Mouse (Mus musculus) frontal cortex, postnatal 10 days (tissue): ENCODE results near the gene Maml3.

Source experiments
- DNase-seq, 2 experiments: peaks; one replicate each; pipeline ENCODE4 v3.0.0; 2022; ENCODE audit warnings: low spot score in 2 of 2, mixed read lengths in 1 of 2

Gene Maml3

GRCm38 (mm10) chr3:51953927-51954326 is 150.9 kb downstream of the Maml3 start:
- no peak for DNase-seq

- no peak for DNase-seq
Observed at GRCm38 (mm10) chr3:51952728-51953623, 151.9 kb downstream of the Maml3 start.

DNA sequence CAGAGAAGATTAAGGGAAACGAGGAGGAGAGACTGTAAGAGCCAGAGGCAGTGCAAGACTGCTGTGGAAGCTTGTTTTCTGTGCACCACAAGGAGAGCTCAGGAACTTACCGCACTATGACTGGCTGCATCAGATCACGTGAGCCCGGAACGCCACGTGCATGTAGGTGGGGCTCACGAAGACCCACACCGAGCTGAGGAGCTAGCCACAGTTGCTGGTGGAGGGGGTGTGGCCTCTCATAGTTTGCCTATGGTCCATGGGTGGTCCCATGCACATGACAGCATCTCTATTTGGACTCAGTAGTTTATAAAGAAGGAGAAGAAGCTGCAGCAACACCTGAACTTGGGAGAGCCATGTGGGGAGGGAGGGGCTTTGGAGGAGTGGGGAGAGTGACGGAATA is 152.6 kb downstream of the Maml3 start:
- DNase-seq, result no peak

GRCm38 (mm10) chr3:51949651-51950050 is 155.2 kb downstream of the Maml3 start:
- no peak for DNase-seq

DNA sequence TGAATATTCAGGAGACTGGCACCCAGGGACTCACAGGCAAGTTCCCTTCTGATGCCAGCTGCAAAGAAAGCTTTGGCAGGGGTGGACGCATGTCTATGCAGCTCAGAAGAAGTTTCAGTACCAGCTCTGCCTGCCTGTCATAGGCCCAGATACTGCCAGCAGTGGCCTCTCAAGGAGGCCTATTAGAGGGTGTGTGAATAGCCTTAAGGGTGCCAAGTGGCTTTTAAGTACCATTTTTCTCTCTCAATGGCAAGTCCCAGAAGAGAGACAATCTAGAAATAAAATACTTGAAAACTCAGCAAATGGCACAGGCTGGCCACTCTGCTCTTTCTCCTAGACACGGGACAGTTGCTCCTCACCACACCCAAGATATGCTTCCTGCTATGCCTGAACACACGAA is 157.7 kb downstream of the Maml3 start:
- no peak for DNase-seq

DNA sequence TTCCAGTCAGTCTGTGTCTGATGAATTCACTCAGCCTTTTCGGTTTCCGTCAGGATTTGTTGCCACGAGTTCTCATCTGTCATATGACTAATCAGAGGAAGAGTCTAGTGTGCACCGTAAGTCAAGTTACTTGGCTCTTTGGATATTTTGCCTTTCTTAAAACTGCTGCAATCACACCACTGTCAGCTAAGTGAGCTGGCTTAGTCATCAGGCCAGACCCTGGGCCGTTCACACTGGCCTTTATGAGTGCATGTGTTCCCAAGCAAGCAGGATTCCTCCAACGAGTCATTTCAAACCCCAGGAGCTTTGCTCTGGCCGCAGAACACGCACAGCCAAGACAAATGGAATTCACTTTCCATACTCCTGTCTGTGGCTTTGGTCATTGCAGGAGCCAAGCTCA is 161.2 kb downstream of the Maml3 start:
- no peak for DNase-seq

DNA sequence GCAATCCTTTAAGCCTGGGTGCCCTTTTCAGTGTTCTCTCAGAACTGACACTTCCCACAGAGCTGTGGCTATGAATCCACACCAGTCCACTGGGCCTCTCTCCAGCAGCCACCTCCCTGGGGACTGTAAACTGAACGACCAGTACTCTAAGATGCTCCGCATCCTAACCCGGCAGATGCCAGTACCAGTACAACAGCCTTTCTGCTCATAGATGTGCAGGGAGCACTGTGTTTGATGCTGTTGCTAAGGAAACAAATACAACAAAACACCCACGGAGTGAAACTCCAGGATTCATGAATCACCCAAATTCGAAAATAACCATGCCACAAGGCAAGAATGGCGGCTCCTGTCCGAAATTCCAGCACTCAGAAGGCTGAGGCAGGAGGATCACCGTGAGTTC is 163.1 kb downstream of the Maml3 start:
- no peak for DNase-seq

GRCm38 (mm10) chr3:51939864-51940263 is 165.0 kb downstream of the Maml3 start:
- DNase-seq, result no peak

- DNase-seq, result no peak
Observed at GRCm38 (mm10) chr3:51939054-51939453, 165.8 kb downstream of the Maml3 start.

DNA sequence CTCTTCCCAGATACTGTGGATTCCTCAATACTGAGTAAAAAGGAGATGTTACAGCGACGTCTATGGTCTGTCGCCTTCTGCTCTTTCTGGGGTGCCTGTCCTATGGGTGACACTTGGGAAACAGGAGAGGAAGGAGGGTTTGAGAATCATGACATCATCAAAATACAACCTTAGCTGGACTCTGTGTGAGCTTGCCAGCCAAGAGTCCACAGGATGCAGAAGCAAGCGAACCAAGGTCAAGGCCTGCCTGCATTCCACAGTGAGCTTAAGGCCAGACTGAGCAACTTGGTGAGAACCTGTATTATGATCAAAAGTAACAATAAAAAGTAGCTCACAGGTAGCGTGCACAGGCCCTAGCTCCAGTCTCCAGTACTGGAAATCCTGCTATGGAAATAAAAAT is 167.7 kb downstream of the Maml3 start:
- no peak for DNase-seq

DNA sequence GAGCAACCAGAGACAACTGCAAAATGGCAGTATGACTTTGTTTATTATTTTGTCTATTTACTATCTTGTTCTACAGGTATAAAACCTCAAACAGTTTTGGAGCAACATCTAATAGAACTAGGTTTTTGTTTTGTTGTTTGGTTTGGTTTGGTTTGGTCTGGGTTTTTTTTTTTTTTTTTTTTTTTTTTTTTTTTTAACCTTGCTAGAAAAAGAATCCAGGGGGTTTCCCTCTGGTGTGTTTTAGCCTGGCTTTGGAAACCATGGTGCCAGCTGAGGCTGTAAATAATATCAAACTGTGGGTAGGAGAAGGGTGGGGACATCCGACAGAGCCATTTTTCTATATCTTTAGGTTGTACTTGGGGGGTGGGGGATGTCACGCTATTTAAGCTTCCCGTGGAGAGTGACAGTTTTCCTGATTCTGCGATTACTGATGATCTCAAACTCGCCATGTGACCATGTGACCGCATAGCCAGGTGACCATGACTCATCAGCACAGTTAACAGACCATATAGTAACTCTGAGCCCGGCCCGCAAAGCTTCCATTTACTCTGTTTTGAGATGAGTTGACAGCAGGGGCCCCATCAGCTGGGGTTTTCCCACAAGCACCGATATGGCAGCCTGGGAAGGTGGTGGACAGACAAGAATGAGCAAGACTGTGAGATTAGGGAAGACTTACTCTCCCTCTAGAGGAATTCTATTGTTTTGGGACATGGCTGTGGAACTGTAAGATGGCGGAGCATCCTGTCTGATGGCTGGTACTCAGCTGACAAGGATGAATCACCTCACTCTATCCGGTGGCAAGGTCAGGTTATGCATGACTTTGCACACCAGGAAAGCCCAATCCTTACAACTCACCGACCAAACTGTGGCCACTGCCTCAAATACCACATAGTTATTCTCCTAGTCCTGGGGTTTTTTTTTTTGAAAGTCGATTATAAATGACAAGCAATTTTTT is 170.1 kb downstream of the Maml3 start:
- DNase-seq, result no peak

DNA sequence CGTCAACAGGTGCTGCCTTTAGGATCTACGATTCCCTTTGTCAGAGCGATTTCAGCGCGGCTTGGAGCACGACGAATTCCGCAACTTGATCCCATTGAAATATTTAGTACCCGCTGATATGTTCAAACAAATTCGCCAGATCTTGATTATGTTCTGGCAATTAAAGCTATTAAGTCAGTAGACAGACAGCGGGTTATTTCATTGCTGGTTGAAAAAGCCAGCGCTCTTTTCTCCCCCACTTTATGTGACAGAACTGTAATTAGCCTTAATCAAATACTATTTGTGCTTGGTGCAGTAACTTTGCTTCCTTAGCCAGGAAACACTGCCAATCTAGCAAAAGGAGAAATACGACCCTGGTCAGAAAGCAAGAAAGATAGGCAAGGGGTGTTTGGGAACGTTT is 176.7 kb downstream of the Maml3 start:
- no peak for DNase-seq

DNA sequence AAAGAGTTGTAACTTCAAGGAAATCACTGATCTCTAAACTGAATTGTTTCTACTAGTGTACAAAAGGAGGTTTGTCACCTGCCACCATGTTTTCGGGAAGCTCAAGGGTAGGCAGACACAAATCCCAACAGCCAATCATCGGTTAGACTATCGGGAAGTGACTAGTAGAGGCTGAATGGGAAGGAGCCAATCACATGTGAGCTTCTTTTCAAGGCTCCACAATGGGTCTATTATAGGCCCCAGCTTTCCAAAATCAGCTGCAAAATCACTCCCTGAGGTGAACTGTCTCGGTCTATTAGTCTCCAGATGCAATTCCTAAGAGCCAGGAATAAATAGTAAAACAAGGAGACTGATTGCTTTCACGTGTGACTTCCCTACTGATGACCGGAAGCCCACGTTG is 177.3 kb downstream of the Maml3 start:
- no peak for DNase-seq

DNA sequence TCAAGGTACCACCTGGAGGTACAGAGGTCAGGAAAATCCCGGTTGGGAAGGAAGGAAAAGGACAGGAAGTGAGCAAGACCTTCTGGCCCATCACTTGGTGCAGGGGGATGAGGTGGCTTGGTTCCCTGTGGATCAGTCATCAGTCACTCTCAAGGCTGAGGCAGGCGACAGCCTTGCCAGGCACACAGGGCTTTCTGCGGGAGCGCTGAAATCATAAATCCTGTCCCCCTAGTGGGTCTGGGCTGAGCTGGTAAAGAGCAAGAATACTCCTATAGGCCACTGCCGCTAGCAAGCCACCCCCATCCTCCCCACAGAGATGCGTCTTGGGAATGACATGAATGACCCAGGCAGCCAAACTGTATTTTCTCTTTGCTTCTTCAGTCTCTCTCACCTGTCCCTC is 177.8 kb downstream of the Maml3 start:
- no peak for DNase-seq

DNA sequence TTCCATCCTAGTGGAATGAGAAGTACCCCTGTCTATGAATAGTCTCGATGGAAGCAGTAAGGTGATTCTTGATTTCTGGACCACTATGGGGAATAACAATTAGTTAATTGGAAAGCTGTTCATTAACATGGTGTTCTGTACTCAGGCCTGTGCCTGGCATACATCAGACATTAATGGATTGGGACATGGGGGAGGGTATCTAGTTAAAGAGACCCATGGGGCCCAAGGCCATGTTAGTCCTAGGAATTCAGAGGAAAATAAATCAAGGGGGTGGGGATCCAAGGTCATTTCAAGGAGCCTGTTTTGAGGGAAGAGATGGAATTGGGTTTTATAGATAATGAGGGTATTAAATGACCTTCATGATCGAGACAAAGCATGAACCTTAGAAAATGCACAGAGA is 179.1 kb downstream of the Maml3 start:
- no peak for DNase-seq

DNA sequence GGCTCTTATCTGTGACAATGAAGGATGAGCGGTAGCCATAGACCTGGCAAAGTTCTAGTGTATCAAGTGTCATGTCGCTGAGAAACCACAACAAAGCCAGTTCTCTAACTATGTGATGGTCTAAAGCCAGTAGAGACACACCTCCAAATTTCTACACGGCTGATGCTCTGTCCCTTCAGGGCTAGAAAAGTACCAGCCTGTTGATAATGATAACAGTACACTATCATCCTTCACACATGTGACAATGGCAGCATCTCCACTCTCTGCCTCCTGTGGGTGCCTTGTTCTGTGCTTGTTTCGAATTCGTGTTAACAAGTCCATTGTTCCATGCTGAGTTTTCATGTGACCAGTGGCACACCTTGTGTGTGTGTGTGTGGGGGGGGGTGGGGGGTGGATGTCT is 180.2 kb downstream of the Maml3 start:
- no peak for DNase-seq

GRCm38 (mm10) chr3:51923800-51924199 is 181.1 kb downstream of the Maml3 start:
- no peak for DNase-seq

- no peak for DNase-seq
Observed at GRCm38 (mm10) chr3:51916902-51917301, 188.0 kb downstream of the Maml3 start.

DNA sequence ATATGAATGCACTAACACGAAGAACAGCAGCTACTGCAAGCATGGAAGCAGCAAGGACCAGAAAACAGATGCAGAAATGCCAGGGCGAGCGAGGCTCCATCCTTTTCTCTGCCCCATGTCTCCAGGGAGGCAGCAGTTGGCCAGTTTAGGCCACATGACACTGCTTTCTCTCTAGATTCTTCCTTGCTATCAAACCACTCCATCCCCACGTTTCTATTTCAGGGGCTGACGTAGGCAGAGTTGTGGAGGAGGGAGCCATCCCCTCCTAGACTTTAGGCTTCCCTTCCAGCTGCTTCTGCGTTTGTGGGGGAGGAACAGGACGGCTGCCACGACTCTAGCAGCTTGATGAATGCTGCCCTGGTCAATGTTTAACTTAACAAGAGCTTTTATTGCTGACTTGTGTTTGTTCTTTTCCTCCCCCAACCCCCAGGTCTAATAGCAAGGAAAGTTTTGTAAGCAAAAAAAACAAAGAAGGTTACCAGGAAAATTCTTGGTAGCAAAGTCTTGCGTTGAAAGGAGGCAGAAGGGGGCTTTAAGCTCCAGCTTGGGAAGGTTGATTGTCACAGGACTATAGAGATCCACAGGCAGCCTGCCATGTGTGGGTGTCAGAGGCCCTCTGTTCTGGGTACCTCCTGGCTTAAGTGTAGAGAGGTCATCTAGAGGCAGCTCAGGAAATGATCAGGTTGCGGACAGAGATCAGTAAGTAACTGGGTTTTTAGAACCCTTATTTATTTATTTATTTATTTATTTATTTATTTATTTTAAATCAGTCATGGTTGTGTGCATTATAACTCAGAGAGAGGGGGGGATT is 188.6 kb downstream of the Maml3 start:
- peak; percentile 58 to 60 for DNase-seq

DNA sequence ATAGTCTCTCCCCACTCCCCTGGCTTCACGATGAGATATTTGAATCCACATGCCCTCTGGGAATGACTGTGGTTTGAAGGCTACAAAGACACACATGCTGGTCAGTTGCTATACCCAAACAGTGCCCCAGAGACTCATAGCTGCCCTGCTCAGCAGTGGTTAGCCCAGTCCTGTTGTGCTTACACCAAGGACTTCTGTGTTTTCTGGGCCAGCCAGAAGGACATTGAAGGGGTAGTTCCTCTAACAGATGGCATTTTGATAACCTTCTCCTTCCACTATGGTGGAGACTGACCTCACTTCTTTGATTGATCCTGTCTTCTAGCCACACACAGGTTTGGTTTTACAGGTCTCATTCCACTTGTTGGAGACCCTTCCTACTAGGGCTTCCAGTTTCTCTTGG is 189.5 kb downstream of the Maml3 start:
- no peak for DNase-seq

GRCm38 (mm10) chr3:51914900-51915299 is 190.0 kb downstream of the Maml3 start:
- no peak for DNase-seq

DNA sequence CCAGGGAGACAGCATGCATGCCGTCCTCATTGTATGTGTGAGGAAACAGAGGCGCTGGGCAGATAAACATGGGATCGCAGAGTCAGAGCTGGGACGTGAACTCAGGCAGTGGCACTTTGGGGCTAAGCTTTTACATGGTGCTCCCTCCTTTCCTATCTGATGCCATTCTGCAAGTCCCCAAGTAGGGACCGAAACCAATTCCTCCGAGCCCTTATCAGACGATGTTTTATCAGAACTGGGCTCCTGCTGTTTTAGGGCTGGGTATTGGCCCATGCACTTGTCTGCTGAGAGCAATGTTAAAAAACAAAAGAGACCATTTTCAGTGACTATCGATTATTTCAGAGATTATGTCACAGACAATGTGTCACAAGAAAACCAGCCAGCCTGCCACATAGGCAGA is 191.4 kb downstream of the Maml3 start:
- DNase-seq, result no peak
